Mouse (Mus musculus): ENCODE data around the gene Slc35a5.

Gene Slc35a5

GRCm38 (mm10) chr16:45158522-45159388, at the start of gene Slc35a5, which contains the start of gene Atg3:
Slc35a5 (minus strand) TSS chr16:45158706.
Atg3 (plus strand) TSS chr16:45158785.
- DNase-seq (ENCODE audit: low spot score) = peak; percentile 81

GRCm38 (mm10) chr16:45204859-45205670, 46.6 kb upstream of the Slc35a5 start:
- DNase-seq (ENCODE audit: low spot score) = no peak

GRCm38 (mm10) chr16:45204438-45204837, 45.9 kb upstream of the Slc35a5 start:
- DNase-seq (ENCODE audit: low spot score) = no peak

GRCm38 (mm10) chr16:45201395-45201794, 42.9 kb upstream of the Slc35a5 start:
- DNase-seq (ENCODE audit: low spot score) = no peak

- DNase-seq (ENCODE audit: low spot score) = no peak
These were observed 38.3 kb upstream of the Slc35a5 start for GRCm38 (mm10) chr16:45196816-45197215.

GRCm38 (mm10) chr16:45192613-45193012, 34.1 kb upstream of the Slc35a5 start:
- DNase-seq (ENCODE audit: low spot score) = peak; percentile 27

GRCm38 (mm10) chr16:45181824-45182223, 23.3 kb upstream of the Slc35a5 start:
- DNase-seq (ENCODE audit: low spot score) = no peak

- DNase-seq (ENCODE audit: low spot score) = no peak
These were observed 20.0 kb upstream of the Slc35a5 start for GRCm38 (mm10) chr16:45178552-45178951.

GRCm38 (mm10) chr16:45159389-45159716, 847 bp upstream of the Slc35a5 start:
- DNase-seq (ENCODE audit: low spot score) = no peak

GRCm38 (mm10) chr16:45158136-45158521, 377 bp downstream of the Slc35a5 start:
- DNase-seq (ENCODE audit: low spot score) = peak; percentile 63

GRCm38 (mm10) chr16:45154741-45155250, 3.7 kb downstream of the Slc35a5 start:
- no peak for DNase-seq (ENCODE audit: low spot score)

- DNase-seq (ENCODE audit: low spot score) = no peak
These were observed 9.9 kb downstream of the Slc35a5 start for GRCm38 (mm10) chr16:45148488-45149082.

- DNase-seq (ENCODE audit: low spot score) = no peak
These were observed 13.4 kb downstream of the Slc35a5 start for GRCm38 (mm10) chr16:45145119-45145518.

GRCm38 (mm10) chr16:45142565-45142964, 15.9 kb downstream of the Slc35a5 start:
- DNase-seq (ENCODE audit: low spot score) = no peak

GRCm38 (mm10) chr16:45141711-45142110, 16.8 kb downstream of the Slc35a5 start:
- DNase-seq (ENCODE audit: low spot score) = no peak

GRCm38 (mm10) chr16:45127936-45128710, 30.4 kb downstream of the Slc35a5 start:
- DNase-seq (ENCODE audit: low spot score) = no peak

- no peak for DNase-seq (ENCODE audit: low spot score)
These were observed 34.0 kb downstream of the Slc35a5 start for GRCm38 (mm10) chr16:45124230-45125203.

GRCm38 (mm10) chr16:45122571-45122970, 35.9 kb downstream of the Slc35a5 start:
- DNase-seq (ENCODE audit: low spot score) = no peak

- peak; percentile 35 for DNase-seq (ENCODE audit: low spot score)
These were observed 37.6 kb downstream of the Slc35a5 start for GRCm38 (mm10) chr16:45120844-45121425.

GRCm38 (mm10) chr16:45118760-45119159, 39.7 kb downstream of the Slc35a5 start:
- DNase-seq (ENCODE audit: low spot score) = no peak
